Mouse (Mus musculus): Measurements from ENCODE around the gene Mid1. TPM values are rescaled to one million over a fixed set of nuclear protein-coding genes. Genes with fewer than 3 reads are reported as not detected.
"Not testable (repeated sequence)": the region's sequence is repeated elsewhere in the genome, so short reads cannot be mapped to it uniquely, and the experiment has no call there.

Mid1 gene
- polyA plus RNA-seq, 2 experiments, result 12.5 to 17.3 TPM

DNA sequence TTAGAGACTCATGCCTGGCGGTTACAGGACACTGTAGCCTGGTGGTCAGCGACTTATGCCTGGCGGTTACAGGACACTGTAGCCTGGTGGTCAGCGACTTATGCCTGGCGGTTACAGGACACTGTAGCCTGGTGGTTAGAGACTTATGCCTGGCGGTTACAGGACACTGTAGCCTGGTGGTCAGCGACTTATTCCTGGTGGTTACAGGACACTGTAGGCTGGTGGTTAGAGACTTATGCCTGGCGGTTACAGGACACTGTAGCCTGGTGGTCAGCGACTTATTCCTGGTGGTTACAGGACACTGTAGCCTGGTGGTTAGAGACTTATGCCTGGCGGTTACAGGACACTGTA is 326.5 kb downstream of the Mid1 start:
- ATAC-seq (ENCODE audit: low FRiP score, low read depth); H3K4me2 ChIP-seq (replicated peaks; ENCODE audit: low read depth, low read length, severe bottlenecking); H3K4me1 ChIP-seq (ENCODE audit: control insufficient read depth, insufficient read depth, low read length); H3K27ac ChIP-seq (replicated peaks; ENCODE audit: low read depth, low read length); H3K4me3 ChIP-seq (replicated peaks; ENCODE audit: low read length); H3K9ac ChIP-seq (ENCODE audit: low read depth, low read length, severe bottlenecking); DNase-seq (ENCODE audit: low spot score); H3K27me3 ChIP-seq (ENCODE audit: control insufficient read depth, insufficient read depth, low read length): not testable (repeated sequence)
- peaks cover 40% of the 10 kb centered on the region for H3K9me3 ChIP-seq (ENCODE audit: control insufficient read depth, low read length)
- H3K36me3 ChIP-seq (ENCODE audit: control insufficient read depth, insufficient read depth, low read length), result peaks cover 23% of the 10 kb centered on the region
- WGBS, result 96% methylated on average over 8 of the region's 10 CpGs

DNA sequence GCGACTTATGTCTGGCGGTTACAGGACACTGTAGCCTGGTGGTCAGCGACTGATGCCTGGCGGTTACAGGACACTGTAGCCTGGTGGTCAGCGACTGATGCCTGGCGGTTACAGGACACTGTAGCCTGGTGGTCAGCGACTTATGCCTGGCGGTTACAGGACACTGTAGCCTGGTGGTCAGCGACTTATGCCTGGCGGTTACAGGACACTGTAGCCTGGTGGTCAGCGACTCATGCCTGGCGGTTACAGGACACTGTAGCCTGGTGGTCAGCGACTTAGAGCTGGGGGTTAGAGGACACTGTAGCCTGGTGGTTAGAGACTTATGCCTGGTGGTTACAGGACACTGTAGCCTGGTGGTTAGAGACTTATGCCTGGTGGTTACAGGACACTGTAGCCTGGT is 328.4 kb downstream of the Mid1 start:
- not testable (repeated sequence) for ATAC-seq (ENCODE audit: low FRiP score, low read depth); H3K9ac ChIP-seq (ENCODE audit: low read depth, low read length, severe bottlenecking); H3K4me3 ChIP-seq (replicated peaks; ENCODE audit: low read length); H3K4me1 ChIP-seq (ENCODE audit: control insufficient read depth, insufficient read depth, low read length); H3K27ac ChIP-seq (replicated peaks; ENCODE audit: low read depth, low read length); DNase-seq (ENCODE audit: low spot score); H3K27me3 ChIP-seq (ENCODE audit: control insufficient read depth, insufficient read depth, low read length); H3K4me2 ChIP-seq (replicated peaks; ENCODE audit: low read depth, low read length, severe bottlenecking)
- H3K9me3 ChIP-seq (ENCODE audit: control insufficient read depth, low read length), result peaks cover 27% of the 10 kb centered on the region
- peaks cover 35% of the 10 kb centered on the region for H3K36me3 ChIP-seq (ENCODE audit: control insufficient read depth, insufficient read depth, low read length)
- 85% methylated on average over 13 of the region's 13 CpGs for WGBS

DNA sequence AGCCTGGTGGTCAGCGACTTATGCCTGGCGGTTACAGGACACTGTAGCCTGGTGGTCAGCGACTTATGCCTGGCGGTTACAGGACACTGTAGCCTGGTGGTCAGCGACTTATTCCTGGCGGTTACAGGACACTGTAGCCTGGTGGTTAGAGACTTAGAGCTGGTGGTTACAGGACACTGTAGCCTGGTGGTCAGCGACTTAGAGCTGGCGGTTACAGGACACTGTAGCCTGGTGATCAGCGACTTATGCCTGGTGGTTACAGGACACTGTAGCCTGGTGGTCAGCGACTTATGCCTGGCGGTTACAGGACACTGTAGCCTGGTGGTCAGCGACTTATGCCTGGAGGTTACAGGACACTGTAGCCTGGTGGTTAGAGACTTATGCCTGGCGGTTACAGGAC is 329.0 kb downstream of the Mid1 start:
- H3K4me2 ChIP-seq (replicated peaks; ENCODE audit: low read depth, low read length, severe bottlenecking); H3K4me1 ChIP-seq (ENCODE audit: control insufficient read depth, insufficient read depth, low read length); H3K4me3 ChIP-seq (replicated peaks; ENCODE audit: low read length); H3K9ac ChIP-seq (ENCODE audit: low read depth, low read length, severe bottlenecking); H3K27me3 ChIP-seq (ENCODE audit: control insufficient read depth, insufficient read depth, low read length); DNase-seq (ENCODE audit: low spot score); H3K27ac ChIP-seq (replicated peaks; ENCODE audit: low read depth, low read length); ATAC-seq (ENCODE audit: low FRiP score, low read depth): not testable (repeated sequence)
- Histone ChIP-seq H3K9me3 (ENCODE audit: control insufficient read depth, low read length) (peaks cover 29% of the 10 kb centered on the region), H3K36me3 (ENCODE audit: control insufficient read depth, insufficient read depth, low read length) (peaks cover 41% of the 10 kb centered on the region)
- WGBS, result 94% methylated on average over 13 of the region's 13 CpGs

DNA sequence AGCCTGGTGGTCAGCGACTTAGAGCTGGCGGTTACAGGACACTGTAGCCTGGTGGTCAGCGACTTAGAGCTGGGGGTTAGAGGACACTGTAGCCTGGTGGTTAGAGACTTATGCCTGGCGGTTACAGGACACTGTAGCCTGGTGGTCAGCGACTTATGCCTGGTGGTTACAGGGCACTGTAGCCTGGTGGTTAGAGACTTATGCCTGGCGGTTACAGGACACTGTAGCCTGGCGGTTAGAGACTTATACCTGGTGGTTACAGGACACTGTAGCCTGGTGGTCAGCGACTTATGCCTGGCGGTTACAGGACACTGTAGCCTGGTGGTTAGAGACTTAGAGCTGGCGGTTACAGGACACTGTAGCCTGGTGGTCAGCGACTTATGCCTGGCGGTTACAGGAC is 330.9 kb downstream of the Mid1 start:
- H3K4me2 ChIP-seq (replicated peaks; ENCODE audit: low read depth, low read length, severe bottlenecking); H3K9ac ChIP-seq (ENCODE audit: low read depth, low read length, severe bottlenecking); H3K4me3 ChIP-seq (replicated peaks; ENCODE audit: low read length); DNase-seq (ENCODE audit: low spot score); H3K4me1 ChIP-seq (ENCODE audit: control insufficient read depth, insufficient read depth, low read length); ATAC-seq (ENCODE audit: low FRiP score, low read depth); H3K27ac ChIP-seq (replicated peaks; ENCODE audit: low read depth, low read length); H3K27me3 ChIP-seq (ENCODE audit: control insufficient read depth, insufficient read depth, low read length): not testable (repeated sequence)
- WGBS, result 94% methylated on average over 12 of the region's 12 CpGs
- Histone ChIP-seq H3K36me3 (ENCODE audit: control insufficient read depth, insufficient read depth, low read length) (peaks cover 55% of the 10 kb centered on the region), H3K9me3 (ENCODE audit: control insufficient read depth, low read length) (peaks cover 22% of the 10 kb centered on the region)

DNA sequence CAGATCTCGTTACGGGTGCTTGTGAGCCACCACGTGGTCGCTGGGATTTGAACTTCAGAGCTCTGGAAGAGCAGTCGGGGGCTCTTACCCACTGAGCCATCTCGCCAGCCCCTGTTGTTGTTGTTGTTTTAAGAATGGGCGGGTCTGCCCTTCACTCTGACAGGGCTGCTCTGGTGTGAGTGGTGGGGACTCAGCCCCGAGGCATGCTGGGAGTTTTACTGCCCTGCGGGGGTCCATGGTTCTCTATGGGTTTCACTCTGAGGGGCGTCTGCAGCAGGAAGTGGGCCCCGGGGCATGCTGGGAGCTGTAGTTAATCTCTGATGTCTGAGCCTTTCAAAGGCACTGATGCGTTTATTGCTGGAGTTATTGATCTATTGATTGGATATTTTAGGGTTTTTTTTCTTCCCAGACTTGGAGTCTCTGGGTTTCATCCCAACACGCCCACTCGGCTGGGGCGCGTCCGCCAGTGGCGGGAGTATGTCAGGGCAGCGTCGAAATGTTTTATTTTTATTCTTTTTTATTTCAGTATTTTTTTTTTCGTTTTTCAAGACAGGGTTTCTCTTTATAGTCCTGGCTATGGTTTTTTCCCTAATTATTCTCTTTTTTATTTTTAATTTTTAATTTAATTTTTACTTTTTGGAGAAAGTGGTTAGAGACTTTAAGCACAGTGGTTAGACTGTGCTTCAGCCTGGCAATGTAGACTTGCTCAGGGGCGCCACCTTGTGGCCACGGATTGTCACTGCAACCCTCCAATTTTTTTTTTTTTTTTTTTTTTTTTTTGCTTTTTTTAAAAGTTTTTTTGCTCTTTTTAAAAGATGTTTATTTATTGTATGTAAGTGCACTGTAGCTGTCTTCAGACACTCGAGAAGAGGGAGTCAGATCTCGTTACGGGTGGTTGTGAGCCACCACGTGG is 332.6 kb downstream of the Mid1 start:
- ATAC-seq (ENCODE audit: low FRiP score, low read depth) (peak; percentile 86), DNase-seq (ENCODE audit: low spot score) (peak; percentile 78)
- H3K4me3 ChIP-seq (replicated peaks; ENCODE audit: low read length), result 0 out of 2 replicates have a peak overlapping the region, but pooled peaks have one; percentile 2
- peaks cover 15% of the 10 kb centered on the region for H3K9me3 ChIP-seq (ENCODE audit: control insufficient read depth, low read length)
- H3K9ac ChIP-seq (ENCODE audit: low read depth, low read length, severe bottlenecking); H3K27ac ChIP-seq (replicated peaks; ENCODE audit: low read depth, low read length); H3K27me3 ChIP-seq (ENCODE audit: control insufficient read depth, insufficient read depth, low read length); H3K4me1 ChIP-seq (ENCODE audit: control insufficient read depth, insufficient read depth, low read length); H3K4me2 ChIP-seq (replicated peaks; ENCODE audit: low read depth, low read length, severe bottlenecking): not testable (repeated sequence)
- peaks cover 57% of the 10 kb centered on the region for H3K36me3 ChIP-seq (ENCODE audit: control insufficient read depth, insufficient read depth, low read length)
- 51% methylated on average over 27 of the region's 27 CpGs for whole genome bisulfite sequencing

DNA sequence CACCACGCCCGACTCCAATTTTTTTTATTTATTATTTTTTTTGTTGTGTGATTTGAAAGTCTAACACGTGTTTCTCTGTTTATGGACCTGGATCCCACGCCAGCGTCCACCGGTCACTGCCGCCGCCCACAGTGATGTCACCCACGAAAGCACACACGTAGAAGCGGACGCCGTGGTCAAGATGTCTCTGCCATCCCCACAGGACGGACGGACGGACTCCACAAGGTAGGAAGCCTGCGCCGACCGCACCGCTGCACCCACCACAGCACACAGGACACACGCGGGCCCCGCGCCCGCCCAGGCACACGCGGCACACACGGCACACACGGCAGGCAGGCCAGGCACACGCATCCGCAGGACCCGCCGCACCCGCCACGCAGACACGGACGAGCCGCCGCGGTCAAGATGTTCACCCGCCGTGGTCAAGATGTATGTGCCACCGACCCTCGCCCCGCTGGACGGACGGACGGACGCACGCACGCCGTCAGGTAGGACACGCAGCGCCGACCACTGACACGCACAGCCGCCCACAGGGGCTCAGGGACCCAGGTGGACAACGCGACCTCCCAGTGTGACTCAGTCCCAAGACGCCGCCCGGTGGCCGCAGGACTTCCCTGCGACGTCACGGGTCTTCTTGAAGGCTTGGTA is 333.7 kb downstream of the Mid1 start:
- H3K4me1 ChIP-seq (ENCODE audit: control insufficient read depth, insufficient read depth, low read length); H3K9ac ChIP-seq (ENCODE audit: low read depth, low read length, severe bottlenecking); H3K4me2 ChIP-seq (replicated peaks; ENCODE audit: low read depth, low read length, severe bottlenecking); H3K27ac ChIP-seq (replicated peaks; ENCODE audit: low read depth, low read length); H3K27me3 ChIP-seq (ENCODE audit: control insufficient read depth, insufficient read depth, low read length); H3K4me3 ChIP-seq (replicated peaks; ENCODE audit: low read length): not testable (repeated sequence)
- peaks cover 54% of the 10 kb centered on the region for H3K36me3 ChIP-seq (ENCODE audit: control insufficient read depth, insufficient read depth, low read length)
- DNase-seq (ENCODE audit: low spot score) (peak; percentile 14), ATAC-seq (ENCODE audit: low FRiP score, low read depth) (peak; percentile 49)
- 86% methylated on average over 66 of the region's 66 CpGs for WGBS
- peaks cover 15% of the 10 kb centered on the region for H3K9me3 ChIP-seq (ENCODE audit: control insufficient read depth, low read length)

DNA sequence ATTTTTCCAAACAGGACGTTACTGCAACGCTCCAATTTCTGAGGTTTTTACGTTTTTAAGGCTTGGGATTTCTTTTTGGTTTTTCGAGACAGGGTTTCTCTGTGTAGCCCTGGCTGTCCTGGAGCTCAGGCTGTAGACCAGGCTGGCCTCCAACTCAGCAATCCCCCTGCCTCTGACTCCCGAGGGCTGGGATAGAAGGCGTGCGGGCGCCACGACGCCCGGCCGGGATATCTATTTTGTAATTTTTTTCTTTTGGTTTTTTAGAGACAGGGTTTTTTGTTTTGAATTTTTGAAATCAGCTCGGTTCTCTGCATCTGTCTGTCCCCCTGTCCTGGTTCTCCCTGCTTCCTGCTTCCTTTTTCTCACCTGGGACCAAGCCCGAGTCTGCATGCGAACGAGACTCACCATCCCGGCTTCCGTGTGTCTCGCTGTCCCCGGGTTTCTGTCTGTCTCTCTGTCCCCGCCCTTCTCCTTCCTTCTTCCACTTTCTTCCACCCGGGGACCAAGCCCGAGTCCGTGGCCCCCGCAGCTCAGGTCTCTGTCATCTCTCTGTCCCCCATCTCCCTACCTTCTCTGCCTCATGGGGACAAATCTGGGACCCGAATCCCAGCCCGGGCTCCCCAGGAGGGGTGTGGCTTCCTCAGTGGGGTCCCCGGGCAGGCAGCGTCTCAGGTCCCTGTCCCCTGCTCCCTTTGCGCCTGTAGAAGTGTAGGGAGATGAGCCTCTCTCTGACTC is 334.4 kb downstream of the Mid1 start:
- H3K4me3 ChIP-seq (replicated peaks; ENCODE audit: low read length); H3K4me2 ChIP-seq (replicated peaks; ENCODE audit: low read depth, low read length, severe bottlenecking); H3K9ac ChIP-seq (ENCODE audit: low read depth, low read length, severe bottlenecking); H3K4me1 ChIP-seq (ENCODE audit: control insufficient read depth, insufficient read depth, low read length); H3K27ac ChIP-seq (replicated peaks; ENCODE audit: low read depth, low read length); H3K27me3 ChIP-seq (ENCODE audit: control insufficient read depth, insufficient read depth, low read length): not testable (repeated sequence)
- peak; percentile 24 for ATAC-seq (ENCODE audit: low FRiP score, low read depth)
- WGBS, result 86% methylated on average over 30 of the region's 30 CpGs
- DNase-seq (ENCODE audit: low spot score), result peak; percentile 2
- peaks cover 15% of the 10 kb centered on the region for H3K9me3 ChIP-seq (ENCODE audit: control insufficient read depth, low read length)
- peaks cover 49% of the 10 kb centered on the region for H3K36me3 ChIP-seq (ENCODE audit: control insufficient read depth, insufficient read depth, low read length)
